Mouse (Mus musculus): ENCODE measurements at regions not wholly inside any gene's neighbourhood (a gene's known extent, or its start where the extent isn't known, plus 50 kb on each side); places are given as distances from the start of the nearest gene placed in this dataset.

GRCm38 (mm10) chr13:28823985-28824384 is 129.5 kb downstream of the Sox4 start:
- TF ChIP-seq CTCF (IDR thresholded peaks at IDR 0.05; ENCODE audit: borderline replicate concordance, insufficient read depth, low read depth, low read length) (no peak), POLR2A (IDR thresholded peaks at IDR 0.05; ENCODE audit: borderline replicate concordance, insufficient read depth, low read length) (no peak)
